Mouse (Mus musculus): ENCODE measurements around the gene Atg16l2.

Atg16l2 gene

GRCm38 (mm10) chr7:101223501-101223900 lies 78.5 kb downstream of the Atg16l2 start:
- DNase-seq (ENCODE audit: low spot score in 2 of 2) = no peak

- no peak for DNase-seq (ENCODE audit: low spot score in 2 of 2)
Measured at GRCm38 (mm10) chr7:101216724-101217123, 85.3 kb downstream of the Atg16l2 start.

- DNase-seq (ENCODE audit: low spot score in 2 of 2) = no peak
Measured at GRCm38 (mm10) chr7:101213515-101214263, 88.4 kb downstream of the Atg16l2 start.
